Comparison of ENCODE assay signal across 28 mouse cellular contexts in the genomic region with DNA sequence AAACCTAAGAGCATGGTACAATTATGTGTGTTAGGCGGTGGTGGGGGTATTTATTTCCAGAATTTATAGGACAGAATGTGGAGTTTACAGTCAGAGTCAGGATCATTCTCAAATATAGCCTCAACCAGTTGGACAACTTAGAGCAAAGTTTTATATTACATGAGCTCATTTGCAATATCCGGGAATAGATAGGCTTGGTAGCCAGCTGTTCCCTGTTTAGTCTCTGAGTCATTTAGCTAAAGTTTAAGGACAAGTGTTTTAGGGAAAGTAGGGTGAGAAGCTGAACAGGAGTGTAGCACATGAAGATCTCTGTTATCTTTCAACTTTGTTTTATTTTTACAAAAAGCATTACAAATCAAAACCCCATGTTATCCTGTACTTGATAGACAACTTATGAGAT.
DNase-seq lines count a peak whose midpoint lies in the region; ATAC-seq and TF ChIP-seq lines count a peak whose summit lies in the region.
"Had no signal": no experiment of that assay in that cellular context is flagged by ENCODE, and none has a peak within 500 bp of the region (broad histone marks: within the 10 kb centered on the region; RNA-seq: fewer than 3 reads in every experiment).

No protein-coding gene starts in this region.

- H3K27me3 ChIP-seq in limb, embryonic 14.5 days (ENCODE audit: control insufficient read depth, insufficient read depth, low read length): no peaks in the 10 kb centered on the region
- no peaks in the 10 kb centered on the region for H3K27me3 ChIP-seq in limb, embryonic 10.5 days (ENCODE audit: low read depth, poor library complexity, severe bottlenecking)
- H3K27me3 ChIP-seq in liver, postnatal 0 days (ENCODE audit: insufficient read depth, low read length): no peaks in the 10 kb centered on the region
- H3K27me3 ChIP-seq: embryonic facial prominence, embryonic 13.5 days; forebrain, embryonic 13.5 days; hindbrain, embryonic 15.5 days; intestine, embryonic 15.5 days; limb, embryonic 15.5 days; lung, embryonic 15.5 days; megakaryocyte, embryonic 14.5 days; midbrain, embryonic 13.5 days had no signal

- no peaks in the 10 kb centered on the region for H3K4me1 ChIP-seq in limb, embryonic 14.5 days (ENCODE audit: control insufficient read depth, insufficient read depth, low read length)
- H3K4me1 ChIP-seq in limb, embryonic 10.5 days: no peaks in the 10 kb centered on the region
- no peaks in the 10 kb centered on the region for H3K4me1 ChIP-seq in liver, postnatal 0 days (ENCODE audit: insufficient read depth)
- H3K4me1 ChIP-seq: embryonic facial prominence, embryonic 13.5 days; forebrain, embryonic 13.5 days; heart, embryonic 10.5 days; hindbrain, embryonic 15.5 days; intestine, embryonic 15.5 days; limb, embryonic 15.5 days; lung, embryonic 15.5 days; megakaryocyte, embryonic 14.5 days; midbrain, embryonic 13.5 days had no signal

- 76% methylated on average over 2 of the region's 2 CpGs for whole genome bisulfite sequencing in limb, embryonic 14.5 days
- 91% methylated on average over 2 of the region's 2 CpGs for WGBS in limb, embryonic 10.5 days
- WGBS in liver, postnatal 0 days (ENCODE audit: insufficient replicate concordance): 80% methylated on average over 2 of the region's 2 CpGs

- peak overlapping the region; percentile 74 for H3K27ac ChIP-seq in gastrocnemius, adult 2 months
- H3K27ac ChIP-seq in limb, embryonic 14.5 days (replicated peaks; ENCODE audit: low read depth, low read length): no peak overlapping the region
- no peak overlapping the region for H3K27ac ChIP-seq in limb, embryonic 10.5 days
- H3K27ac ChIP-seq in liver, postnatal 0 days (ENCODE audit: low read depth): no peak overlapping the region
- H3K27ac ChIP-seq: embryonic facial prominence, embryonic 13.5 days; forebrain, embryonic 13.5 days; heart, embryonic 10.5 days; hindbrain, embryonic 15.5 days; intestine, embryonic 15.5 days; layer of hippocampus, adult 2 months; limb, embryonic 15.5 days; liver, embryonic 14.5 days; lung, embryonic 15.5 days; midbrain, embryonic 13.5 days had no signal

- H3K4me3 ChIP-seq in gastrocnemius, adult 2 months: no peak overlapping the region
- no peak overlapping the region for H3K4me3 ChIP-seq in limb, embryonic 14.5 days (replicated peaks; ENCODE audit: low read length)
- no peak overlapping the region for H3K4me3 ChIP-seq in limb, embryonic 10.5 days
- no peak overlapping the region for H3K4me3 ChIP-seq in liver, postnatal 0 days (ENCODE audit: low read depth, low read length)
- H3K4me3 ChIP-seq: embryonic facial prominence, embryonic 13.5 days; forebrain, embryonic 13.5 days; heart, embryonic 10.5 days; hindbrain, embryonic 15.5 days; intestine, embryonic 15.5 days; layer of hippocampus, adult 2 months; limb, embryonic 15.5 days; lung, embryonic 15.5 days; megakaryocyte, embryonic 14.5 days; midbrain, embryonic 13.5 days had no signal

- TF ChIP-seq EP300 in liver, postnatal 0 days (IDR thresholded peaks at IDR 0.05; ENCODE audit: low read depth): no peak

- no peak for DNase-seq in gastrocnemius, adult 2 months
- no peak for DNase-seq in gastrocnemius, postnatal 36 days
- peak; percentile 20 for DNase-seq in limb, embryonic 14.5 days (ENCODE audit: low spot score)
- DNase-seq in limb, embryonic 10.5 days (ENCODE audit: low spot score): no peak
- DNase-seq in left cerebral cortex, postnatal 14 days (ENCODE audit: low spot score in 2 of 2): peak; percentile 17 to 47
- peak; percentile 79 for DNase-seq in telencephalon, adult 2 months (ENCODE audit: low read depth, low spot score)
- no peak for DNase-seq in liver, postnatal 0 days
- DNase-seq: adrenal gland, adult 8-10 months; B cell, adult 2 months; cerebellum, adult 18-20 months; cerebellum, postnatal 14 days; kidney, adult 8-10 months; kidney, postnatal 14 days; layer of hippocampus, postnatal 36 days; lung, postnatal 36 days; thymus, postnatal 14 days had no signal

- H3K36me3 ChIP-seq in limb, embryonic 14.5 days (ENCODE audit: control insufficient read depth, insufficient read depth, low read length): no peaks in the 10 kb centered on the region
- no peaks in the 10 kb centered on the region for H3K36me3 ChIP-seq in limb, embryonic 10.5 days
- no peaks in the 10 kb centered on the region for H3K36me3 ChIP-seq in liver, postnatal 0 days (replicated peaks; ENCODE audit: insufficient read depth, low read length)
- H3K36me3 ChIP-seq: embryonic facial prominence, embryonic 13.5 days; heart, embryonic 10.5 days; hindbrain, embryonic 15.5 days; intestine, embryonic 15.5 days; limb, embryonic 15.5 days; lung, embryonic 15.5 days; midbrain, embryonic 13.5 days had no signal

- ATAC-seq in limb, embryonic 14.5 days (ENCODE audit: low FRiP score, low read depth): no peak
- ATAC-seq in liver, postnatal 0 days: no peak
- ATAC-seq: activated CD4-positive, CD25-positive, alpha-beta regulatory T cell, adult 4 months; forebrain, embryonic 13.5 days; intestine, embryonic 15.5 days; midbrain, embryonic 13.5 days had no signal

- no peak overlapping the region for H3K9ac ChIP-seq in limb, embryonic 14.5 days (ENCODE audit: low read depth, low read length, severe bottlenecking)
- no peak overlapping the region for H3K9ac ChIP-seq in liver, postnatal 0 days (replicated peaks)
- H3K9ac ChIP-seq: embryonic facial prominence, embryonic 13.5 days; forebrain, embryonic 13.5 days; hindbrain, embryonic 15.5 days; intestine, embryonic 15.5 days; limb, embryonic 15.5 days; liver, embryonic 14.5 days; lung, embryonic 15.5 days; midbrain, embryonic 13.5 days had no signal

- TF ChIP-seq CTCF in gastrocnemius, adult 2 months (IDR thresholded peaks at IDR 0.05): no peak
- TF ChIP-seq CTCF in liver, postnatal 0 days (IDR thresholded peaks at IDR 0.05; ENCODE audit: low read depth): no peak

- intact Hi-C loops in gastrocnemius, adult 2 months (cut with DNase I): no loop called here
- intact Hi-C loops in gastrocnemius, postnatal 36 days (cut with DNase I): no loop called here
- intact Hi-C loops in left cerebral cortex, postnatal 14 days (cut with DNase I): no loop called here

- no peak overlapping the region for H3K4me2 ChIP-seq in limb, embryonic 14.5 days (replicated peaks; ENCODE audit: low read depth, low read length, severe bottlenecking)
- no peak overlapping the region for H3K4me2 ChIP-seq in liver, postnatal 0 days (ENCODE audit: low read depth, low read length)
- H3K4me2 ChIP-seq: embryonic facial prominence, embryonic 13.5 days; forebrain, embryonic 13.5 days; hindbrain, embryonic 15.5 days; intestine, embryonic 15.5 days; limb, embryonic 15.5 days; lung, embryonic 15.5 days; midbrain, embryonic 13.5 days had no signal

- H3K9me3 ChIP-seq in limb, embryonic 14.5 days (ENCODE audit: control insufficient read depth, low read length): no peaks in the 10 kb centered on the region
- H3K9me3 ChIP-seq in limb, embryonic 10.5 days (replicated peaks): no peaks in the 10 kb centered on the region
- H3K9me3 ChIP-seq in liver, postnatal 0 days (ENCODE audit: low read length): no peaks in the 10 kb centered on the region
- H3K9me3 ChIP-seq: embryonic facial prominence, embryonic 13.5 days; forebrain, embryonic 13.5 days; heart, embryonic 10.5 days; hindbrain, embryonic 15.5 days; intestine, embryonic 15.5 days; limb, embryonic 15.5 days; lung, embryonic 15.5 days; megakaryocyte, embryonic 14.5 days; midbrain, embryonic 13.5 days had no signal

- TF ChIP-seq POLR2A in limb, embryonic 14.5 days (IDR thresholded peaks at IDR 0.05; ENCODE audit: borderline replicate concordance, extremely low read depth, insufficient read depth, insufficient read length): no peak

Comparison
In these comparisons a context has a peak if more than half of its experiments do, and no peak if none do; other contexts are left out.
1. DNase-seq: peak in limb, embryonic 14.5 days (single experiment), left cerebral cortex, postnatal 14 days (2 of 2) and telencephalon, adult 2 months (single experiment); none in gastrocnemius, adult 2 months (single experiment), gastrocnemius, postnatal 36 days (0 of 2), limb, embryonic 10.5 days (single experiment) and liver, postnatal 0 days (single experiment).